Mouse (Mus musculus): ENCODE measurements around the gene Synpo2. TPM values are rescaled to one million over a fixed set of nuclear protein-coding genes. Genes with fewer than 3 reads are reported as not detected.

Gene Synpo2
- polyA plus RNA-seq, 1 experiment from 2014 or later = 0.90 TPM

GRCm38 (mm10) chr3:123080017-123080725 is 155.8 kb downstream of the Synpo2 start:
- no peaks in the 10 kb centered on the region for H3K27me3 ChIP-seq (replicated peaks; ENCODE audit: control insufficient read depth, insufficient read depth, low read length)
- H3K27ac ChIP-seq (ENCODE audit: low read length) = no peak overlapping the region
- no peak overlapping the region for H3K4me3 ChIP-seq (replicated peaks; ENCODE audit: low read length)
- ATAC-seq = no peak
- H3K4me2 ChIP-seq (ENCODE audit: low read length) = no peak overlapping the region
- WGBS = 78% methylated on average over 19 of the region's 19 CpGs
- no peaks in the 10 kb centered on the region for H3K36me3 ChIP-seq (ENCODE audit: control insufficient read depth, insufficient read depth)
- no peaks in the 10 kb centered on the region for H3K4me1 ChIP-seq (replicated peaks; ENCODE audit: control insufficient read depth, insufficient read depth, low read length)
- H3K9ac ChIP-seq (replicated peaks; ENCODE audit: low read depth, low read length) = no peak overlapping the region
- no peaks in the 10 kb centered on the region for H3K9me3 ChIP-seq (ENCODE audit: control insufficient read depth, low read length)

- Histone ChIP-seq H3K9ac (replicated peaks; ENCODE audit: low read depth, low read length) (no peak overlapping the region), H3K27me3 (replicated peaks; ENCODE audit: control insufficient read depth, insufficient read depth, low read length) (no peaks in the 10 kb centered on the region), H3K27ac (ENCODE audit: low read length) (no peak overlapping the region), H3K4me2 (ENCODE audit: low read length) (no peak overlapping the region), H3K4me3 (replicated peaks; ENCODE audit: low read length) (no peak overlapping the region), H3K4me1 (replicated peaks; ENCODE audit: control insufficient read depth, insufficient read depth, low read length) (no peaks in the 10 kb centered on the region), H3K9me3 (ENCODE audit: control insufficient read depth, low read length) (no peaks in the 10 kb centered on the region), H3K36me3 (ENCODE audit: control insufficient read depth, insufficient read depth) (no peaks in the 10 kb centered on the region)
- no peak for ATAC-seq
- 92% methylated on average over 3 of the region's 3 CpGs for WGBS
Measured at GRCm38 (mm10) chr3:123075759-123076158, 160.2 kb downstream of the Synpo2 start.

GRCm38 (mm10) chr3:123075034-123075433 is 160.9 kb downstream of the Synpo2 start:
- Histone ChIP-seq H3K27ac (ENCODE audit: low read length) (no peak overlapping the region), H3K27me3 (replicated peaks; ENCODE audit: control insufficient read depth, insufficient read depth, low read length) (no peaks in the 10 kb centered on the region), H3K4me3 (replicated peaks; ENCODE audit: low read length) (no peak overlapping the region), H3K9ac (replicated peaks; ENCODE audit: low read depth, low read length) (no peak overlapping the region), H3K4me2 (ENCODE audit: low read length) (no peak overlapping the region), H3K4me1 (replicated peaks; ENCODE audit: control insufficient read depth, insufficient read depth, low read length) (no peaks in the 10 kb centered on the region), H3K36me3 (ENCODE audit: control insufficient read depth, insufficient read depth) (no peaks in the 10 kb centered on the region), H3K9me3 (ENCODE audit: control insufficient read depth, low read length) (no peaks in the 10 kb centered on the region)
- ATAC-seq = no peak

- H3K9me3 ChIP-seq (ENCODE audit: control insufficient read depth, low read length) = no peaks in the 10 kb centered on the region
- no peaks in the 10 kb centered on the region for H3K4me1 ChIP-seq (replicated peaks; ENCODE audit: control insufficient read depth, insufficient read depth, low read length)
- no peak overlapping the region for H3K27ac ChIP-seq (ENCODE audit: low read length)
- no peak overlapping the region for H3K4me3 ChIP-seq (replicated peaks; ENCODE audit: low read length)
- no peak overlapping the region for H3K4me2 ChIP-seq (ENCODE audit: low read length)
- no peak for ATAC-seq
- no peaks in the 10 kb centered on the region for H3K36me3 ChIP-seq (ENCODE audit: control insufficient read depth, insufficient read depth)
- no peak overlapping the region for H3K9ac ChIP-seq (replicated peaks; ENCODE audit: low read depth, low read length)
- no peaks in the 10 kb centered on the region for H3K27me3 ChIP-seq (replicated peaks; ENCODE audit: control insufficient read depth, insufficient read depth, low read length)
Measured at GRCm38 (mm10) chr3:123073351-123073750, 162.6 kb downstream of the Synpo2 start.

GRCm38 (mm10) chr3:123072472-123072871 is 163.5 kb downstream of the Synpo2 start:
- H3K4me2 ChIP-seq (ENCODE audit: low read length) = no peak overlapping the region
- H3K4me1 ChIP-seq (replicated peaks; ENCODE audit: control insufficient read depth, insufficient read depth, low read length) = no peaks in the 10 kb centered on the region
- no peaks in the 10 kb centered on the region for H3K9me3 ChIP-seq (ENCODE audit: control insufficient read depth, low read length)
- H3K27me3 ChIP-seq (replicated peaks; ENCODE audit: control insufficient read depth, insufficient read depth, low read length) = no peaks in the 10 kb centered on the region
- ATAC-seq = no peak
- H3K9ac ChIP-seq (replicated peaks; ENCODE audit: low read depth, low read length) = no peak overlapping the region
- H3K4me3 ChIP-seq (replicated peaks; ENCODE audit: low read length) = no peak overlapping the region
- WGBS = no CpG with 5 or more reads among the region's 1 CpGs
- H3K36me3 ChIP-seq (ENCODE audit: control insufficient read depth, insufficient read depth) = no peaks in the 10 kb centered on the region
- H3K27ac ChIP-seq (ENCODE audit: low read length) = no peak overlapping the region

GRCm38 (mm10) chr3:123070996-123071395 is 165.0 kb downstream of the Synpo2 start:
- Histone ChIP-seq H3K36me3 (ENCODE audit: control insufficient read depth, insufficient read depth) (no peaks in the 10 kb centered on the region), H3K4me1 (replicated peaks; ENCODE audit: control insufficient read depth, insufficient read depth, low read length) (no peaks in the 10 kb centered on the region), H3K27ac (ENCODE audit: low read length) (no peak overlapping the region), H3K9me3 (ENCODE audit: control insufficient read depth, low read length) (no peaks in the 10 kb centered on the region), H3K27me3 (replicated peaks; ENCODE audit: control insufficient read depth, insufficient read depth, low read length) (no peaks in the 10 kb centered on the region), H3K4me3 (replicated peaks; ENCODE audit: low read length) (no peak overlapping the region), H3K4me2 (ENCODE audit: low read length) (no peak overlapping the region), H3K9ac (replicated peaks; ENCODE audit: low read depth, low read length) (no peak overlapping the region)
- no peak for ATAC-seq
- 89% methylated on average over 1 of the region's 1 CpGs for WGBS

- Histone ChIP-seq H3K36me3 (ENCODE audit: control insufficient read depth, insufficient read depth) (no peaks in the 10 kb centered on the region), H3K27me3 (replicated peaks; ENCODE audit: control insufficient read depth, insufficient read depth, low read length) (no peaks in the 10 kb centered on the region), H3K27ac (ENCODE audit: low read length) (no peak overlapping the region), H3K4me1 (replicated peaks; ENCODE audit: control insufficient read depth, insufficient read depth, low read length) (no peaks in the 10 kb centered on the region), H3K4me2 (ENCODE audit: low read length) (no peak overlapping the region), H3K4me3 (replicated peaks; ENCODE audit: low read length) (no peak overlapping the region), H3K9ac (replicated peaks; ENCODE audit: low read depth, low read length) (no peak overlapping the region), H3K9me3 (ENCODE audit: control insufficient read depth, low read length) (no peaks in the 10 kb centered on the region)
- no peak for ATAC-seq
- 93% methylated on average over 7 of the region's 7 CpGs for WGBS
Measured at GRCm38 (mm10) chr3:123066836-123067235, 169.1 kb downstream of the Synpo2 start.

GRCm38 (mm10) chr3:123065466-123065865 is 170.5 kb downstream of the Synpo2 start:
- ATAC-seq = no peak
- Histone ChIP-seq H3K4me3 (replicated peaks; ENCODE audit: low read length) (no peak overlapping the region), H3K4me1 (replicated peaks; ENCODE audit: control insufficient read depth, insufficient read depth, low read length) (no peaks in the 10 kb centered on the region), H3K4me2 (ENCODE audit: low read length) (no peak overlapping the region), H3K9me3 (ENCODE audit: control insufficient read depth, low read length) (no peaks in the 10 kb centered on the region), H3K9ac (replicated peaks; ENCODE audit: low read depth, low read length) (no peak overlapping the region), H3K36me3 (ENCODE audit: control insufficient read depth, insufficient read depth) (no peaks in the 10 kb centered on the region), H3K27ac (ENCODE audit: low read length) (no peak overlapping the region), H3K27me3 (replicated peaks; ENCODE audit: control insufficient read depth, insufficient read depth, low read length) (no peaks in the 10 kb centered on the region)
- WGBS = 82% methylated on average over 5 of the region's 5 CpGs

GRCm38 (mm10) chr3:123064186-123064585 is 171.8 kb downstream of the Synpo2 start:
- H3K27ac ChIP-seq (ENCODE audit: low read length) = no peak overlapping the region
- H3K9ac ChIP-seq (replicated peaks; ENCODE audit: low read depth, low read length) = no peak overlapping the region
- no peaks in the 10 kb centered on the region for H3K27me3 ChIP-seq (replicated peaks; ENCODE audit: control insufficient read depth, insufficient read depth, low read length)
- WGBS = 14% methylated on average over 5 of the region's 5 CpGs
- no peaks in the 10 kb centered on the region for H3K4me1 ChIP-seq (replicated peaks; ENCODE audit: control insufficient read depth, insufficient read depth, low read length)
- H3K9me3 ChIP-seq (ENCODE audit: control insufficient read depth, low read length) = no peaks in the 10 kb centered on the region
- no peaks in the 10 kb centered on the region for H3K36me3 ChIP-seq (ENCODE audit: control insufficient read depth, insufficient read depth)
- no peak overlapping the region for H3K4me2 ChIP-seq (ENCODE audit: low read length)
- H3K4me3 ChIP-seq (replicated peaks; ENCODE audit: low read length) = no peak overlapping the region
- ATAC-seq = no peak

- 71% methylated on average over 2 of the region's 2 CpGs for WGBS
- no peak overlapping the region for H3K9ac ChIP-seq (replicated peaks; ENCODE audit: low read depth, low read length)
- ATAC-seq = no peak
- H3K4me2 ChIP-seq (ENCODE audit: low read length) = no peak overlapping the region
- H3K36me3 ChIP-seq (ENCODE audit: control insufficient read depth, insufficient read depth) = no peaks in the 10 kb centered on the region
- no peaks in the 10 kb centered on the region for H3K4me1 ChIP-seq (replicated peaks; ENCODE audit: control insufficient read depth, insufficient read depth, low read length)
- no peak overlapping the region for H3K27ac ChIP-seq (ENCODE audit: low read length)
- no peaks in the 10 kb centered on the region for H3K27me3 ChIP-seq (replicated peaks; ENCODE audit: control insufficient read depth, insufficient read depth, low read length)
- H3K9me3 ChIP-seq (ENCODE audit: control insufficient read depth, low read length) = no peaks in the 10 kb centered on the region
- no peak overlapping the region for H3K4me3 ChIP-seq (replicated peaks; ENCODE audit: low read length)
Measured at GRCm38 (mm10) chr3:123061931-123062330, 174.0 kb downstream of the Synpo2 start.
